Mouse (Mus musculus): ENCODE measurements around the gene Zcchc2. TPM values are rescaled to one million over a fixed set of nuclear protein-coding genes. Genes with fewer than 3 reads are reported as not detected.

Zcchc2 gene
- 51.8 to 60.3 TPM (median 55.0 TPM) in 4 replicates for total RNA-seq (2023)

GRCm38 (mm10) chr1:105990138-105990821 is at the start of gene Zcchc2:
Gene Zcchc2 (plus strand): TSS chr1:105990406.

Other genes with a start within 250 kb of the Zcchc2 start
- 0.21 to 0.40 TPM (median 0.31 TPM) in 3 of 4 replicates, not detected in the other for gene Tnfrsf11a, start 209.7 kb upstream of the Zcchc2 start, total RNA-seq (2023)
- 24.9 to 31.8 TPM (median 27.4 TPM) in 4 replicates for gene Phlpp1, start 181.3 kb downstream of the Zcchc2 start, total RNA-seq (2023)

Measured in B cell, adult 62 days (primary cell).